Mouse (Mus musculus) kidney, embryonic 15.5 days (tissue): Measurements from ENCODE around the gene Gm20509. TPM values are rescaled to one million over a fixed set of nuclear protein-coding genes. Genes with fewer than 3 reads are reported as not detected.
"Not testable (repeated sequence)": the region's sequence is repeated elsewhere in the genome, so short reads cannot be mapped to it uniquely, and the experiment has no call there.

Experiments used
- ATAC-seq: fragments of 200-750 bp; cut with Nextera tagmentation; replicated peaks from 2 replicates; pipeline ENCODE4 v1.8.0; 2017; ENCODE audit warnings: moderate TSS enrichment; ENCODE audit not compliant: low FRiP score
- H3K27ac ChIP-seq: fragments of 300-500 bp; sonication (generic); 2 replicates; pipeline ENCODE4 v1.5.1; 2015; ENCODE audit warnings: mild to moderate bottlenecking, inconsistent platforms
- H3K27me3 ChIP-seq: fragments of 300-500 bp; sonication (generic); 2 replicates; pipeline ENCODE4 v1.6.1; 2015; ENCODE audit warnings: inconsistent platforms
- H3K36me3 ChIP-seq: fragments of 300-500 bp; sonication (generic); 2 replicates; pipeline ENCODE4 v1.6.1; 2015; ENCODE audit warnings: inconsistent platforms
- H3K4me1 ChIP-seq: fragments of 300-500 bp; sonication (generic); 2 replicates; pipeline ENCODE4 v1.6.1; 2015; ENCODE audit warnings: inconsistent platforms
- H3K4me2 ChIP-seq: fragments of 300-500 bp; sonication (generic); 2 replicates; pipeline ENCODE4 v1.6.1; 2015; ENCODE audit warnings: moderate library complexity, mild to moderate bottlenecking, inconsistent platforms
- H3K4me3 ChIP-seq: fragments of 300-500 bp; sonication (generic); replicated peaks from 2 replicates; pipeline ENCODE4 v1.5.1; 2015; ENCODE audit warnings: mild to moderate bottlenecking, inconsistent platforms
- H3K9ac ChIP-seq: fragments of 300-500 bp; sonication (generic); 2 replicates; pipeline ENCODE4 v1.6.1; 2015; ENCODE audit warnings: mild to moderate bottlenecking, inconsistent platforms
- H3K9me3 ChIP-seq: fragments of 300-500 bp; sonication (generic); replicated peaks from 2 replicates; pipeline ENCODE4 v1.6.1; 2016; ENCODE audit warnings: inconsistent platforms
- whole genome bisulfite sequencing: fragments of 180-500 bp; shearing (Covaris S2); methylation state at CpG from one replicate; pipeline ENCODE4 v1.1.7; 2015; ENCODE audit warnings: mixed read lengths; 5-methylcytosine and 5-hydroxymethylcytosine counted together
- polyA plus RNA-seq: library from polyadenylated mRNA; unstranded; fragments of >200 nt; fragmentation: Nextera tagmentation; extraction: Ambion mirVana; gene quantifications from 2 replicates; pipeline ENCODE4 v1.2.1, GENCODE M21; 2015

The Gm20509 gene
- polyA plus RNA-seq, 1 experiment from 2014 or later: not detected

DNA sequence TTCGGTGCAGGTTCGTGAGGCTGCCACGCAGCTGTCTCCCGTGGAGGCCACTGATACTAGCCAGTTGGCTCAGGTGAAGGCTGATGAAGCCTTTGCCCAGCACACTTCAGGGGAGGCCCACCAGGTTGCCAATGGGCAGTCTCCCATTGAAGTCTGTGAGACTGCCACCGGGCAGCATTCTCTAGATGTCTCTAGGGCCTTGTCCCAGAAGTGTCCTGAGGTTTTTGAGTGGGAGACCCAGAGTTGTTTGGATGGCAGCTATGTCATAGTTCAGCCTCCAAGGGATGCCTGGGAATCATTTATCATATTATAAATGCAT, 1.6 kb downstream of the Gm20509 start:
- Histone ChIP-seq H3K9ac (peak overlapping the region; percentile 35; the same call in 1 of the 2 replicates), H3K4me2 (peak overlapping the region; percentile 86), H3K9me3 (no peaks in the 10 kb centered on the region), H3K4me1 (peaks cover 12% of the 10 kb centered on the region), H3K27me3 (peaks cover 55% of the 10 kb centered on the region), H3K4me3 (peak overlapping the region; percentile 47), H3K27ac (no peak overlapping the region), H3K36me3 (no peaks in the 10 kb centered on the region)
- WGBS: 45% methylated on average over 5 of the region's 5 CpGs
- peak; percentile 69 for ATAC-seq

DNA sequence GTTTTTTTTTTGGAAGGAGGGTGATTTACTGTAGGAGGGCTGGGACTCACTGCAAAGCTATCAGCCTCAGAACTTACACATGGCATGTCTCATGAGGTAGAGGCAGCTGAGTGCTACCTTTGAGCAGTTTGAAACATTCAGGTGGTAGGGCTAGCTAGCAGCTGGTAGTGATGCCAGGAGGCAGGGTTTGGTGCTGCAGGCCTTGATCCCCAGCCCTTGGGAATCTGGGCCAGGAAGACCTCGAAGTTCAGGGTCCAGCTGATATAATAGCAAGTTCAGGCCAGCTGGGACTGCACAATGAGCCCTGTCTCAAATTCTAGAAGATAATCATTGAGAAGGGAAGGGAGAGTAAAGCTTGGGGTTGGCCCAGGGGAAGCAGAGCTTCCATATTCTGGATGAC, 2.9 kb downstream of the Gm20509 start:
- peaks cover 55% of the 10 kb centered on the region for H3K27me3 ChIP-seq
- H3K36me3 ChIP-seq: no peaks in the 10 kb centered on the region
- H3K9me3 ChIP-seq: no peaks in the 10 kb centered on the region
- H3K27ac ChIP-seq: no peak overlapping the region
- no peak overlapping the region for H3K9ac ChIP-seq
- no peak for ATAC-seq
- 68% methylated on average over 1 of the region's 1 CpGs for WGBS
- no peak overlapping the region for H3K4me2 ChIP-seq
- no peak overlapping the region for H3K4me3 ChIP-seq
- peaks cover 12% of the 10 kb centered on the region for H3K4me1 ChIP-seq

DNA sequence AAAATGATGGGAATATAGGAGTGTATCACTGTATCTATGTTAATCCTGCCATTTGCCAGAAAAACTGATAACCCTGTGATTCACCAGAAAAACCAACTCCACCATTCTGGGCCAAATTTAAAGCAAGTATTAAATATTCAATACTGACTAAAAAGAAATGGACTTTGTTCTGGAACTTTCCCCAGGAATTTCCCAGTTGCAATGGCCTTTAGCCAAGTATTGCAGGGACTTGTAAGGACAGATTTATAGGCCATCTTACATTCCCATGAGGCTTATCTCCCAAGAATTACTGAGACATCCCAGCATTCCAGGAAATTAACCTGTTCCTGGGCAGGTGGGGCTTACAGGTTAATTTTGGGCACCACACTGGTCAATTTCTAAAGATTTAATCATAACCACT, 3.5 kb downstream of the Gm20509 start:
- no peaks in the 10 kb centered on the region for H3K36me3 ChIP-seq
- ATAC-seq: no peak
- peaks cover 12% of the 10 kb centered on the region for H3K4me1 ChIP-seq
- no peak overlapping the region for H3K4me3 ChIP-seq
- no peak overlapping the region for H3K27ac ChIP-seq
- H3K4me2 ChIP-seq: no peak overlapping the region
- H3K9ac ChIP-seq: no peak overlapping the region
- peaks cover 55% of the 10 kb centered on the region for H3K27me3 ChIP-seq
- H3K9me3 ChIP-seq: no peaks in the 10 kb centered on the region

GRCm38 (mm10) chr9:73112919-73113906, 10.9 kb downstream of the Gm20509 start, which contains the start of gene Rsl24d1:
TSS of gene Rsl24d1 (plus strand) at chr9:73113426.
- Histone ChIP-seq H3K27ac (peak within 1 kb of the TSS; percentile 86), H3K36me3 (peaks cover 31% of the 10 kb centered on the region), H3K4me2 (peak within 1 kb of the TSS; percentile 73), H3K9ac (peak within 1 kb of the TSS; percentile 88), H3K27me3 (no peaks in the 10 kb centered on the region), H3K9me3 (no peaks in the 10 kb centered on the region), H3K4me1 (peaks cover 12% of the 10 kb centered on the region), H3K4me3 (peak within 1 kb of the TSS; percentile 99)
- ATAC-seq: peak; percentile 96
- under 1% methylated on average over 64 of the region's 64 CpGs for WGBS

GRCm38 (mm10) chr9:73116704-73117103, 14.4 kb downstream of the Gm20509 start:
- not testable (repeated sequence) for H3K27me3 ChIP-seq, H3K4me3 ChIP-seq, H3K9ac ChIP-seq, H3K27ac ChIP-seq, H3K4me2 ChIP-seq, ATAC-seq, H3K9me3 ChIP-seq
- peaks cover 12% of the 10 kb centered on the region for H3K4me1 ChIP-seq
- peaks cover 63% of the 10 kb centered on the region for H3K36me3 ChIP-seq
- 89% methylated on average over 5 of the region's 6 CpGs for WGBS

DNA sequence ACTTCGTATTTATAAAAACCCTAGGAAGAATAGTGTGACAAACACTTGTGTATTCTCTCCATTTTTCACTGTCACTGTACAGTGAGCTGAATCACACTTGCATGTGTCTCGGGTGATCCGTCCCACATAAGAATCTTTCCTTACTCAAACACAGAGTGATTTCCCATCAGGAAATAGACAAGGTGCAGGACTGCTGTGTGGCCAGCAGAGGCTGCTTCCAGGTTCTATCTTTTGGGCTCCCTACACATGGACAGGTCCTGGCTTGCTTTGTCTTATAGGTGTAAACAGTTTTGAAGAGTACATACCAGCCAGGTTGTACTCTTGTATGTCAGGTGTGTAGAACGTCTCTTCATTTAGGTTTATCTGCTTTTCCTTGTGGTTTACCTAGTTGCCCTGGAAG, 15.7 kb downstream of the Gm20509 start:
- H3K36me3 ChIP-seq: peaks cover 75% of the 10 kb centered on the region
- WGBS: 85% methylated on average over 4 of the region's 4 CpGs
- peaks cover 8% of the 10 kb centered on the region for H3K4me1 ChIP-seq

GRCm38 (mm10) chr9:73121735-73122134, 19.5 kb downstream of the Gm20509 start:
- H3K36me3 ChIP-seq: peaks cover 92% of the 10 kb centered on the region
- H3K9me3 ChIP-seq: no peaks in the 10 kb centered on the region
- H3K27ac ChIP-seq: no peak overlapping the region
- H3K4me1 ChIP-seq: no peaks in the 10 kb centered on the region
- H3K4me2 ChIP-seq: no peak overlapping the region
- H3K27me3 ChIP-seq: no peaks in the 10 kb centered on the region
- 75% methylated on average over 8 of the region's 8 CpGs for WGBS
- H3K9ac ChIP-seq: no peak overlapping the region
- no peak overlapping the region for H3K4me3 ChIP-seq
- ATAC-seq: no peak

More for the DNA sequence above, 15.7 kb downstream of the Gm20509 start:
- Histone ChIP-seq H3K4me3 (no peak overlapping the region), H3K4me2 (no peak overlapping the region), H3K27me3 (no peaks in the 10 kb centered on the region), H3K9ac (no peak overlapping the region), H3K27ac (no peak overlapping the region), H3K9me3 (no peaks in the 10 kb centered on the region)
- no peak for ATAC-seq

DNA sequence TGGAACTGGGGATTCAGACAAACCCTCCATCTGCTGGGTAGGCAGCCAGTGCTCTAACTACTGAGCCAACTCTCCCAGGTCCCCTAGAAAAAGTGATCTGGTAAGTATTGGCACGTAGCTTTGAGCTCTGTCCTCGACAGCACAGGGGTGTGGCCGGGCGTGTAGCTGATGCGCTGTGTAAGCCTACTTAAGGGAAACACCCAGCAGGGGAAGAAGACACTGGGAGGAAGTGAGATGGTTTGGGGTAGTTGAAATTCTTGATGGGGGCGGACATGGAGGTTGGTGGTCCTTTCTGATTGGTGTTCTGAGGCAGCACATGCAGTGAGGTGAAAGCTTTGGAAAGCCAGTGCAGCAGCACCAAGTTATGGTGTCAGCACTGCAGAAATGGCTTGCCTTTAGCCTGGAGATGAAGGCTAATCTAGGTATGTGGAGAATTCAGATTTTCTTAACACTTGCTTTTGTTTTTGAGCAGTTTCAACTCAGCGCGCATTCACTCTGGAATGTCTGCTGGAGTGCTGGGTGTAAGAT, 22.8 kb downstream of the Gm20509 start:
- WGBS: 87% methylated on average over 8 of the region's 8 CpGs
- Histone ChIP-seq H3K9me3 (no peaks in the 10 kb centered on the region), H3K36me3 (peaks cover 96% of the 10 kb centered on the region), H3K9ac (no peak overlapping the region), H3K4me2 (no peak overlapping the region), H3K4me1 (0 out of 2 replicates have a peak, but pooled peaks cover 3% of the 10 kb centered on the region), H3K27ac (no peak overlapping the region), H3K4me3 (no peak overlapping the region), H3K27me3 (no peaks in the 10 kb centered on the region)
- no peak for ATAC-seq

GRCm38 (mm10) chr9:73127457-73127856, 25.2 kb downstream of the Gm20509 start:
- H3K27me3 ChIP-seq: no peaks in the 10 kb centered on the region
- H3K36me3 ChIP-seq: peaks cover 74% of the 10 kb centered on the region
- no peak for ATAC-seq
- no peak overlapping the region for H3K4me3 ChIP-seq
- no peak overlapping the region for H3K4me2 ChIP-seq
- 0 out of 2 replicates have a peak, but pooled peaks cover 4% of the 10 kb centered on the region for H3K4me1 ChIP-seq
- H3K27ac ChIP-seq: no peak overlapping the region
- no peak overlapping the region for H3K9ac ChIP-seq
- WGBS: 88% methylated on average over 2 of the region's 2 CpGs
- H3K9me3 ChIP-seq: no peaks in the 10 kb centered on the region

GRCm38 (mm10) chr9:73129875-73130274, 27.6 kb downstream of the Gm20509 start:
- no peaks in the 10 kb centered on the region for H3K27me3 ChIP-seq
- no peaks in the 10 kb centered on the region for H3K9me3 ChIP-seq
- H3K27ac ChIP-seq: no peak overlapping the region
- H3K4me2 ChIP-seq: no peak overlapping the region
- H3K4me3 ChIP-seq: no peak overlapping the region
- H3K36me3 ChIP-seq: peaks cover 52% of the 10 kb centered on the region
- 0 out of 2 replicates have a peak, but pooled peaks cover 4% of the 10 kb centered on the region for H3K4me1 ChIP-seq
- H3K9ac ChIP-seq: no peak overlapping the region
- no peak for ATAC-seq
- 59% methylated on average over 8 of the region's 8 CpGs for WGBS

- 81% methylated on average over 4 of the region's 4 CpGs for WGBS
Observed at GRCm38 (mm10) chr9:73130529-73130928, 28.3 kb downstream of the Gm20509 start.

DNA sequence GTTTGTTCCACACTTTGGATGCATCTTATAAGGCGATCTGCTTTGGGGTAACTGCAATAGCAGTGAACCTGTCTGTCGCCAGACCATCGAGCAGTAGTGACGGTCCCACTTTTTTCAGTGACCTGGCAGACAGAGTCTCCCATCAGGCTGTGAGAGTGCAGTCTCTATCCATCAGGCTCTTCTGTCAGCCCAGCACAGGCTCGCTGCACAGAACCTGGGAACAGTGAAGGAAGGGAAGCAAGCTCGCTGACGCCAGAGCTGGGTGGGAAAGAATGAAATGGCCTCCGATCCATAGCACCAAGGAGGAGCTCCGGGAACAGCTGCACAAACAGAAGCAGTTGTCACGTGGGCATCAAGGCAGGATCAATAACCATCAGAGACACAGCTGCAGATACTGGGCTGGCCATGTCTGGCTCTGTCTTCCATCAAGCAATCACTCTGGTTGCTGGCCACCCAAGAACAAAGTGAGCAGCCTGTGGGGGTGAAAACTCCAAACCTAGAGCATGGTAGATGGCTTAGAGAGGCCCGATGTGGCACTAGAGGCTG, 35.1 kb downstream of the Gm20509 start:
- no peaks in the 10 kb centered on the region for H3K9me3 ChIP-seq
- no peak overlapping the region for H3K4me2 ChIP-seq
- H3K9ac ChIP-seq: no peak overlapping the region
- ATAC-seq: no peak
- H3K4me1 ChIP-seq: no peaks in the 10 kb centered on the region
- H3K27ac ChIP-seq: no peak overlapping the region
- WGBS: 50% methylated on average over 11 of the region's 11 CpGs
- H3K36me3 ChIP-seq: no peaks in the 10 kb centered on the region
- H3K4me3 ChIP-seq: no peak overlapping the region
- H3K27me3 ChIP-seq: no peaks in the 10 kb centered on the region

More at GRCm38 (mm10) chr9:73130529-73130928, 28.3 kb downstream of the Gm20509 start:
- peaks cover 45% of the 10 kb centered on the region for H3K36me3 ChIP-seq
- no peak for ATAC-seq
- no peaks in the 10 kb centered on the region for H3K9me3 ChIP-seq
- H3K4me1 ChIP-seq: 0 out of 2 replicates have a peak, but pooled peaks cover 4% of the 10 kb centered on the region
- no peak overlapping the region for H3K4me3 ChIP-seq
- H3K9ac ChIP-seq: no peak overlapping the region
- no peaks in the 10 kb centered on the region for H3K27me3 ChIP-seq
- no peak overlapping the region for H3K27ac ChIP-seq
- no peak overlapping the region for H3K4me2 ChIP-seq
